Mouse (Mus musculus) right cerebral cortex, postnatal 10 days (tissue): Measurements from ENCODE around the gene Acer3.
A peak's percentile ranks its signal among the peaks of the same experiment; 100 is the strongest.

Experiments
- DNase-seq, 2 experiments: peaks; one replicate each; pipeline ENCODE4 v3.0.0; 2021; ENCODE audit warnings: low spot score in 2 of 2

Gene Acer3

DNA sequence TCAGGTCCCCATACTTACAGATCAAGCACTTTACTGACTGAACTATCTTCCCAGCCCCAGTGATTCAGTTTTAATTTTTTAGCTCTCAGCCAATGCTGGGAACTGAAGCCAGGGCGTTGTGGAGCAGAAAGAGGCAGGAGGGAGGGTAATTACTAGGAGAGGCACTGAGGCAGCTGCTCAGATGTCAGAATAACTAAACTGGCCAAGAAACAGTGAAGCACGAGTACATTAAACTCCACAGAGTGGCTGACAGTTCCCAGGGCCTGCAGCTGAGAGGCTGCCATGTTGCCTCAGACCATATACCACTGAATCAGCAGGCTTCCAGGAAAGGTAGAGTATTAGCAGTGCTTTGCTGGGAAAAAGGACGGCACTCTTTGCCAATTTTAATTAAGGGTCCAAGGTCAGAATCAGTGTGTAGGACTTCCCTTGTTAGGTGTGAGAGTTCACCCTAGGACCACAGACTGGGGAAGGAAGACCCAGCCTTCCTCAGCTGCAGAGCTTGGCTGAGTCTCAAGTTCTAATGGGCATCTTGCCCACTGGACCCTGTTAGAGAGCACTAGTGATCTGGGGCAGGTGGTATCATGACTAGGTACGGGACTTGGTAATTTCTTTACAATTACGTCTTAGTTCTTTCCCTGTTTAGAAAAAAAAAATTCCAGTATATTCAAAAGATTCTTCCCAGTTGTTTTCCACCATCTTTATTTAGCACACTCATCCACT, 11.8 kb upstream of the Acer3 start:
- DNase-seq = no peak

DNA sequence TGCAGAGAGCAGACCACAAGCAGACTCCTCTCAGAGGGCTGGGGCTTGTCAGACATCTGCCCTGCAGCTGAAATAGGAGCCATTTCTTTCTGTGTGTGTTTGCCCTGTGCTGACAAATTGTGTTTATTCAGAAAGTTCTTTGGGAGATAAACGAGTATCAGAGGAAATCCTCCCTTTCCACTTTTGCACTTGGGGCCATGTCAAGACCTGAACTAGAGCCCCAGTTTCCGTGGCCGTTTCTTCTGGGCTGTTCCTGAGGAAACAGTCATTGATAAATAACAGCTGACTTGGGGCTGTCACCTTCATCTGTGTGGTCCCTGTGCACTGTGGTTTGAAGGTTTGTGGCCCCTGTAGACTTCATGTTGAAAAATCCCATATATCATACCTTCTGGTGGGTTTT, 10.9 kb upstream of the Acer3 start:
- no peak for DNase-seq

DNA sequence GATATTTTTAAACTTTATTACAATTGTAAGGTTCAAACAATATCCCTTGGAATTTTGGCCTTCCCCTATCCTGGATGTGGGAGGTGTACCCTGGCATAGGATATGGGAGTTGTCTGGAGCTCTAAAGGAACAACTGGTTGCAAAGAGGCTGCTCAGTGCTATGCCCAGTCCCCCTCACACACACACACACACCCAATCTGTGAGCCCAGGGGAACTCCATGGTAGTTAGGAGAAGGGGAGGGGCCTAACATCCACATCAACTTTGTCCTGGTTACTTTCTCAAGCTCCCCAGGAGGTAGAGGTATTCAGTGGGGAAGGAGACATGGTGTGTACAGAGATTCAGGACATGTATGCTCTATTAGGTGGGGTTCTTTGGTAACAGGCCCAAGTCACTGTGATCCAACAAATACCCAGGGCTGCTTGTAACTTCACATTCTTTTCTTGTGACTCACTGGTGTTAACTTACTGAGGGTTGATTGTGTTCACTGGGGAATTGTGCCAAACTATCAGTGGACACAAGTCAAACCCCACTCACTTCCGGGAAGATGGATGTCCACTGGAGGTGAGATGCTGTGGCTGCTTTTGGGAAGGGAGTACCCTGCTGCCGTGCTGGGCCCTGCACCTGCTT, 9.5 kb upstream of the Acer3 start:
- no peak for DNase-seq

DNA sequence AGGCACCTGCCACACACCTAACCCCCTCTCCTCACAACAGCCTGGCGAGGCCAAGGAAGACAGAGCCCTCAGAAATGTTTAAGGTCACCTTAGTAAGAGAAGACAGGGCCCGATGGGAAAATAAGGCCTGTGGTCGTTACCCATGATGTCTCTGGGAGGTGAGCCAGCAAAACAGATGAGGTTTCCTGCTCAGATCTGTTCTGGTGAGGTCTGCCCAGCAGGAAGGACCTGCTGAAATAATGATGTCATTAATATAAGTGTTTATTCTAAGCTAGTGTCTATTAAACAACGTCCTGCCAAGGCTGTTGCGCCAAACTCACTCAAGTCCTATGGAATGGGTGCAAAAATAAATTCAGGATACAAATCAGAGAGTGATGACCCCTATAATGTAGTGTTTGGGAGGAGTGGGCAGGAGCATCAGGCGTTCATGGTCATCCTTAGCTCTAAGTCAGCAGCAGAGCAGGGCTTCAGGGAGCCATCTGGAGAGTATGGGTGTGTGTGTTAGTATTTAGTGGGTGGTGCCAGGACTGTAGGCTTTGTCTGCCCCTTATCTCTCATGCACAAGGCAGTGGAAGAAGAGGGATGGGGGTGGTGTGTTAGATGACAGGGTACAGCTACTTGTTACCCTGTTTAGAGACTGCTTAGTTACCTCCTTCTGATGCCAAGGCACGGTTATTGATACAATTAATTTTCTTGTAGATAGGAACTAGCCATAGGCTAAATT, 8.8 kb upstream of the Acer3 start:
- DNase-seq = no peak

DNA sequence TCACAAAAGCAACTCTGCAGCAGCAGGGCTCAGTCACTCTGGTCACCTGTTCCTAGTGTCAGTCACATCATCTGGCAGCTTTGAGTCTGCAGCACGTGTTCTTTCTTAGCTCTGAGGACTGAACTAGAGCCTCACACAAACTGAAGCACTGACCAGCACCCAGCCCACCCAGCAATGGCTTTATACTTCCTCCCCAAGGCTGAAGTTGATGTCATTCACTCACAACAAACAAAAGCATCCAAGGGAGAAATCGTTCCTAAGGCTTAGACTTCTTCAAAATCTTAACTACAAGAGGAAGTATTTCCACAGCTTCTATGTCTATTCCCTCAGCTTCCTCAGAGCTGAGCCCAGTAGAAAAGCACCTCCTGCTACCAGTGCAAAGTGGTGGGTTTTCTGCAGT, 7.3 kb upstream of the Acer3 start:
- DNase-seq = no peak

DNA sequence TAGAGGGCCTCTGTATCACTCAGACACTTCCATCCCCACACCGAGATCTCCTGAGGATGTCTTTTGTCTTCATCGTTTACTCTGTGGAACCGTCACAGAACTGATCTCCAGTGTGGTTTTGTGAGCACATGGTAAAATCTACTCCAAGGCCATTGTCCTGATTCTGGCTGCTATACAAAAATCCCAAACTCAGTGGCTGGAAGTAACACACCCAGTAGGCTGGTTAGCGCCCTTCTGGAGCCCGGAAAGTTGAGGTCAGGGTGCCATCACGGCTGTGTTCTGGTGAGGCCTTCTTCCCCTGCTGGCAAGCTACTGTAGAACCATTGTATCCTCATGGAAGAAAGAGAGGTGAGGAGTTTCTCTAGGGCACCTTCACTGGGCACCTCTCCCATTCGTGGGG, 5.0 kb upstream of the Acer3 start:
- no peak for DNase-seq

DNA sequence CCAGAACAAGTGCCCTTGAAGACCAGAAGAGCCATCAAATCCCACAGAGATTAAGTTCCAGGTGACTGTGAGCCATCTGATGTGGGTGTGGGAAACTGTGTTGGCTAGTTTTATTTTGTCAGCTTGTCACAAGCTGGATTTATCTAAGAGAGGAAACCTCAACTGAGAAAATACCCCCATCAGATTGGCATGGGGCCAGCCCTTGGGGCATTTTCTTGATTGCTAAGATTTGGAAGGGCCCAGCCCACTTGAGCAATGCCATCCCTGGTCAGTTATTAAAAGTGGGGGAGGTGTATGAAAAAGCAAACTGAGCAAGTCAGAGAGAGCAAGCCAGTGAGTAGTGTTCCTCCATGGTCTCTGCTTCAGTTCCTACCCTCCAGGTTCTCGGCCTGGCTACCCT, 3.2 kb upstream of the Acer3 start:
- no peak for DNase-seq

DNA sequence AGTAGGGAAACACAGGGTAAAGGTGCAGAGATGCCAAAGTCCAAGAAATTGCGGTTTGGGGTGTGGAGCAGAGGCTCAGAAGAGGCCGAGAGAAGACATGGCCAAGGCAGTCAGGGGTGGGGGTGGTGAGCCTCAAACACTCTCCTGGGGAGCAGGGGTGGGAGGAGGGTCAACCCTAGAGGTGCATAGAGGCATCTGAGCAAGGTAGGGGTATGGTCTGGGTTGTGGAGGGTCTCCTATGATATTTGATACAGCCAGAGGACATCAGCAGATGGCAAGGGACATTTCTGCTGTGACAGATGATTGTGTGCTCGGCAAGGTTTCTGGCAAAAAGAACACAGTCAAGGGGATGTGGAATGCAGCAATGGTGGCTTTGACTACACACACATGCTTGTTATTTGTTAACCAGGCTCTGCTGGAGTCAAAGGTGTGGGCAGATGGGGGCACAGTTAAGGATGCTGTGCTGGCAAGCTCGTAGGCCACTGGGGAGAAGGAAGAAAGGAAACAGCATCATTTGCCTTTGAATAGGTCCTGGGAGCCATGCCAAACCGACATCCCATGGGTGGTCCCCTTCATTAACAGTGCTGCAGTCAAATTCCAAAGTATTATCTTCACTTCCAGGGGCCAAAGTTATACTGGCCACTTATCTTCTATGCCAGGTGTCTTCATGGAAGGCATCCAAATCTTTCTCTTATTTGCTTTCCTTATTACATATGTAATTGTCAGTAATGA, 2.4 kb upstream of the Acer3 start:
- peak; percentile 48 to 59 for DNase-seq

DNA sequence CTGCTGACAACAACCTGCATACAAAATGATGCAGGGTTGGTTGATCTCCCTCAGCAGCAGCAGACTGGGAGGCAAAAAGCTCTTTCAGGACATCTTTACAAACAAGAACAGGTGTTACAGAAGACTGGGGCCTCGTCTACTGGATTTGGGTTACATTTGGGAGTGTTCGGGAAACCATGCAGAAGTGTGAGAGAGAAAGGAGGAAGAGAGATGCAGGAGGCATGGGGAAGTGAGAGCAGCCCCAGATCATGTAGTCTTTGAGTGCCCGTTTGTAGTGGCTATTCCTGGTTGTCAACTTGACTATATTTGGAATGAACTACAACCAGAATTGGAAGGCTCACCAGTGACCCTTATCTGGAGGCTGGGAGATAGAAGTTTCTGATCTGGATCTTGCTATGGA, 1.4 kb upstream of the Acer3 start:
- no peak for DNase-seq

DNA sequence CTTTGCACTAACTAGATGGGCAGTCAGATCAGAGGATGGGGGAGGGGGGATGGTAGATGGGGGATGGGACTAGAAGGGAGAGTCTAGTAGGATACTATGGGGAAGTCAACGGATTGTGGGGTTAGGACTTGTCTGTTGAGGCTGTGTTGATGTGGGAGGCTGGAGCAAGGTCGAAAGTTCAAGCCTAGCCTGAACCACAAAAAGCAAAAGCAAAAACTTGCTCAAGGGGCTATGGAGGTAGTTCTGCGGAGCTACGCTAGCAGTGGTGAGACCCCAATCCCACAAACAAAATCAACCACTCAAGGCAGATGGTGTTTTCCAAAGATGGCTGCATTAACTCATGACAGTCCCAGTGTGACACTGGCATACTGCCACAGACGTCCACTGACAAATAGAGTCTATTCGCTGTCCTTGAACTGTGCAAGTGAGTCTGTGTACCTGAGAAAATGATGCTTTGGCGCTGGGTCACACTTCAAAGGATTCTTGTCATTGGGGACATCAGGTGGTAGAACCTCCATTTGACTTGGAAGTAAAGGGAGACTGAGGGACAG, 927 bp downstream of the Acer3 start:
- DNase-seq = no peak

DNA sequence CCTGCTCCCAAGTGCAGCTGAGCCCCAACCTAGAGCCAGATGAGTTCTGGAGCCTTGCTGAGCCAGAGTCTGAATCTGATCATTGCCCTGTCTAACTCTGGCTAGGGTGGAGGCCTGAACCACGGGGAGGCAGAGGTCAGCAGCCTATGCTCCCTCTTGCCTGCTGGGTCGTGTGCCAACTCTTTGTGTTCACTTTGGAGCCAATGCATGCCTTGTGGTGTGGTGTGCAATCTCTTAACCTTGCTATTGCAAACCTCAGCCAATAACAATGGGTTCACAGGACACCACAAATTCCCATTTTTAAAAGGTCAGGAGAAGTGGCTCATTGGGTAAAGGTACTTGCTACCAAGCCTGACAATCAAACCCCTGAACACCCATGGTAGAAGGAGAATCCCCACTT, 4.4 kb downstream of the Acer3 start:
- DNase-seq = no peak

DNA sequence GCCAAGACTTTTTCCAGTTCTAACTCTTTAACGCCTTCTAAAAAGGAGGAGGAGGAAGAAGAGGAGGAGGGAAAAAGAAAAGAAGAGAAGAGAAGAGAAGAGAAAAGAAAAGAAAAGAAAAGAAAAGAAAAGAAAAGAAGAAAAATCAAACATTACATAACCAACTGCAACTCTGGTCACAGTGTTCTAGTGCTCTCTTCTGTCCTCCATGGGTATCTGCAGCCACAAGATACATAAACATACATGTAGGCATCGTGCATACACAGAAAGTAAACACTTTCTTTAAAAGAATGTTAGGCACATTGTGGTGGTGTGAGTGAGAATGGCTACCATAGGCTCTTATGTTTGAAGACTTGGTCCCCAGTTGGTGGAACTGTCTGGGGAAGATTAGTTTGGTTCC, 5.9 kb downstream of the Acer3 start:
- DNase-seq = no peak

DNA sequence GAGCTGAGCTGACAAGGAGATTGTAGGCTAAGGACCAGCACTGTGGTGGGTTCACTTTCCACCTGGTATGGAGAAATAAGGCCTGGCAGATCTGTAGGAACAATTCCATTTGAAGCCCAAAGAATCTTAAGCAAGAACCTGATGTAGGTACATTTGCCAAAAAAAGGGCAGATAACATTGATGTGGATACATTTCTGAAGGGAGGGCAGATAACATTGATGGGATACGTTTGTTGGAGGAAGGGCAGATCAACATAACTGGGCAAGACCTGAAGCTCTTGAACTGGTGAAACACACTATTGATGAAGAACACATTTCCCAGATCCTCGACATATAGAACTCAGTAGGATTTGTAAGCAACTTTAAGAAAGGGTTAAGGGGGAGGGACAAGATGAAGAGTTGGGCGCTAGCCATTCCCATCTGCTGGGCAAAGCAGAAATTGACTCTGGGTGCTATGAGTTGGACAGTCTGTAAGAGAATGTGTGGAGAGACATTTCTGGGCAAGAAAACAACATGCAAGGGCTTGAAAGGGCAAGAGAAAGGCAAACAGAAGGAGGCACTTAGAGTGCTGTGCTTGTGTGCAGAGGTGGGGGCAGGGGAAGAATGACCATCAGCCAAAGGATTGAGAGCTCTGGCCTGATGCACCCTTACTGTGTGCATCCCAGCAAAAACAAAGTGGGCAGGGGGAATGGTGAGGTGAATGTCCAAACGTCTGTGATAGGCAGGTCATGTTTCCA, 8.7 kb downstream of the Acer3 start:
- no peak for DNase-seq

DNA sequence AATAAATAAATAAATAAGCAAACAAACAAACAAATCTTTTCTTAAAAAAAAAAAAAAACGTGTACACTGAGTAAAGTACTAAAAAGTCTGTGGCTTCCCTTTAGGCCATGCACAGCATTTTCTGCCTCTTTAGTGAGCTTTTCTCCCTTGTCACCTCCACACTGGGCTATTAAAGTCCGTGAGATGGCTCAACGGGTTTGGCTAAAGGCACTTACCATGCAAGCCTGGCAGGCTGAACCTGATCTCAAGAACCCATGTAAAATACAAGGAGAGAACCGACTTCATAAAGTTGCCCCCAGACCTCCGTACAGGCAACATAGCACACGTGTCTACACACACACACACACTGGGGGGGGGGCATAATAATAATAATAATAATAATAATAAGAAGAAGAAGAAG, 10.7 kb downstream of the Acer3 start:
- no peak for DNase-seq

DNA sequence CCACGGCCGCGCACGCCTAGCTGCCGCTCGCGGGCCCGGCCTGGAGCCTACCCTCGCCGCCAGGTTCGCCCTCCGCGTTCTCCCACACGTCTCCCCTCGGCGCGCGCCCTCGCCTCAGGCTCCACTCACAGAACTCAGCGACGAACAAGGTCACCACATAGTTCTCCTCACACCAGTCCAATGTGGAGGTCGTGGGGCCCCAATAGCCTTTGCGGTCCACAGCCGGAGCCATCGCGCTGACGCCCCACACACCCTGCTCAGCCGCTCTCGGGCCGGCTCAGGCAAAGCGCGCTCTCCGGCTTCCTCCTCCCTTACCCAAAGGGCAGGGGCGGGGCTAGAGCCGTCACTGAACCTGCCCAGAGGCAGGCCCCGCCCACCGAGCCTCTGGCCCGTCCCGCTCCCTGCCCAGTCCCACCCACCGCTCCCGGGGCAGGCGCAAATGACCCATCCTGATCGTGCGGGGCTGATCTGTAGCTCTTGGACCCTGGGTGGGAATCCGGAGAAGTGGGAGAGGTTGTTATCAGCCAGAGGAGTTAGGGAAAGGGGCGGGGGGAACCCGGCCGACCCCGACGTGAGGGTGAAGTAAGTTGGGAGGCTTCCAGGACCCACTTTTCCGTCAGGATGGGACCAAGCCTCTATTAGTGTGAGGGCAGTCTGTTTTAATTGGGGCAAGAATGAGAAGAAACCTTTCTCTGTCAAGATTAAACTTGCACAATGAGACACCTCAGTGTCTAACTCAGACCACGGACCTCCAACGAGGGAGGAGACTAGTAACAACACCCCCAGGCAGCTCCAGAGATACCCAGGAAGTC, 11.6 kb downstream of the Acer3 start:
- peak; percentile 93 to 94 for DNase-seq

DNA sequence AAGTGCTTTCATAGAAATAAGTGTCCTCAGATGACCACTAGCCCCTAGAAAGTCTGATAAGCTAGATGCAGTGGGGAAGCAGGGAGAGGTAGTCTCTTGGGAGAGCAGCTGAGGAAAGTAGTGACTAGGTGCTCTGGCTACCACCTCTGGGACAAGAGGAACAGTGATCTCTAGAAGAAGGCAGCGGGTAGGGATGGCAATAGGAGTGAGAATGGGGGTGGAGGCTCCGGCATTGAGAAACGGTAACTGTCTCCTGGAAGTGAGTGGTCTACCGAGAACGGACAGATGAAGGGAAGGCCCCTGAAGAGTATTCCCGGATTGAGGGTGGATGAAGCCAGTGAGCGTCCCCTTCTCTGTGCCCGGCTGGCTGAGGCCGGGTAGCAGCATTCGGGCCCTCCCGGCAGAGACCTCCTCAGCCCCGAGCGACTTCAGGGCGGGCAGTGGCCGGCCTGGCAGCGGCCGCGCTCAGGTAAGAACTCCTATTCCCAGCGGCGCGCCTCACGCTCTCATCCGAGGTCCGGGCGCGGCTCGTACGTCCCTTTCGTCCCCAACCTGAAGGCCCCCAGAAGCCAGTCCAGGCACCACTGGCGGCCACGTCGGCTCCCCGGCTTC, 12.3 kb downstream of the Acer3 start:
- peak in 1 of 2 experiments; percentile 32 for DNase-seq

DNA sequence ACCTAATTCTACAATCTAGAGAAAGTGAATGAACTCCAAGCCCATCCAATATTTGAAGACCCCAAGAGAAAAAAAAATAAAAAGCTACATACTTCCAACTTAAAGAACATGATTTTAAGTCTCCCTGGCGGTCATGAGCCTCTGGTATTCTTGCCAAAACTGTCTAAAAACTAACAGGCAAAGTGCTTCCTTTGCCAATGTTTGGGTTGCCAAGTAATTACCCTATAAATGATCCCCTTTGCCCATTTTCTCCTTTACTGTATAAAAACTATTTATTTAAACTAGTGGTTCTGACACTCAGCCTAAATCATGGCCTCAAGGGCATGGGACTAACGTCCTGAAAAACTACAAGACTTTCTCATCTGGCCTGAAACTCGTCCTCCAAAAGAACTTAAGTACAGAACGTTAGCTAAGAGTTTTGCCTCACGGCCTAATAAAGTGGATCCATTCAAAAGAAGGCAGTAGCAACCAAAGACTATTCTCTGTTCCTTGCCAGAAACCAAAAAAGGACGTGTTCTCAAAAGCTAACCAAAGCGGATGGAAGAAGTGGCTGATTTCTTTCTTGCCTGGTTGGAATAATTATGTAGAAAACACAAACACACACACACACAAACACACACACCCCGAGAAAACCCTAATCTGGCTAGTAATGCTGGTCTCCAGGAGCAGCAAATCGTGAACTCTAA, 12.9 kb downstream of the Acer3 start:
- DNase-seq = no peak

DNA sequence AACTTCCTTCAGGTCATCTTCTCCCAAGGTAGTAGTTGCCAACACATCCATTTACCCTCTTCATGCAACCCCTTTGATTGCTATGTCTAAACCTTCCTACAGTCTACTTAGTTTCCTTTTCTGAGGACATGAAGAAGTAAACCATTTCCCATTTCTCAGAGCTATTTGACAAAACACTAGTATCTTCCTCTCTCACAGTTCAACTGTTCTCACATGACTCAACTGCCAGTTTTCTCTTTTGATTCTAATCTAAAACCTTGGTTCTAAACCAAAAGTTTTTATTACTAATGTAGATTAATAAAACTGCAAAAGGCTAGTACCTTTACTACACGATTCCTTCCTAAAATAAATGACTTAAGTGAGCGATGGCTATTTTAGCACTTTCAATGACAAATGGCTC, 13.6 kb downstream of the Acer3 start:
- DNase-seq = no peak

DNA sequence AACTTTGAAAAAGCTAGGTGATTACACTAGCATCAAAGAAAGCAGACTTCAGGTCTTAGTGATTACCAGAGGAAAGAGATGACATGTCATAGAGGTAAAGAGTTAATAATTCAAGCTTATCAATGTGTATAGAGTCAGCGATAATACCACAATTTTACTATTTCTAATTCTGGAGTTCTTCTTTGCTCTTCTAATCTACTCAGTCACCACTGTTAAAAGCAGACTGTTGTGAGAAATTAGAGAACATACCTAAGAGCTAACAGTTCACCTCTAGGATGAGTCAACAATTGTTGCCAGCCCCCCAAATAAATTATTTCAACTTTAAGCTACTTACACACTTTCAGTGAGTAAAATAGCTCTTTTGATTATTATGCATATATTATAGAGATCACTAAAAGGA, 28.1 kb downstream of the Acer3 start:
- no peak for DNase-seq

DNA sequence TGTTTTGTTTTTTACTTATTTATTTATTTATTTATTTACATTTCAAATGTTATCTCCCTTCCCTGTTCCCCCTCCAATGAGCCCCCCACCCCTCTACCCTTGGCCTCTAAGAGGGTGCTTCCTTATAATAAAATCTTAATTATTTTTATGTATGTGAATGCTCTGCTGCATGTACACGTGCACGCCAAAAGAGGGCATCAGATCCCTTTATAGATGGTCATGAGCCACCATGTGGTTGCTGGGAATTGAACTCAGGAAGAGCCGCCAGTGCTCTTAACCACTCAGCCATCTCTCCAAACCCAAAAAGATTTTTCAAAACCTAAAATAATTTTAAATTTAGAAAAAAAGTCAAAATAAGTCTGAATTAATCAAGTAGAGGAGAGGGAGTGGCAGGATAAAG, 31.4 kb downstream of the Acer3 start:
- no peak for DNase-seq
